Mouse (Mus musculus) ES-CJ7 (cell line): Measurements from ENCODE around the gene Dlg4.
A peak's percentile ranks its signal among the peaks of the same experiment; 100 is the strongest.
"Not testable (repeated sequence)": the region's sequence is repeated elsewhere in the genome, so short reads cannot be mapped to it uniquely, and the experiment has no call there.

Experiments
- DNase-seq: peaks from one replicate; pipeline ENCODE4 v3.0.0; 2011; ENCODE audit warnings: low read depth, low spot score

Gene Dlg4

DNA sequence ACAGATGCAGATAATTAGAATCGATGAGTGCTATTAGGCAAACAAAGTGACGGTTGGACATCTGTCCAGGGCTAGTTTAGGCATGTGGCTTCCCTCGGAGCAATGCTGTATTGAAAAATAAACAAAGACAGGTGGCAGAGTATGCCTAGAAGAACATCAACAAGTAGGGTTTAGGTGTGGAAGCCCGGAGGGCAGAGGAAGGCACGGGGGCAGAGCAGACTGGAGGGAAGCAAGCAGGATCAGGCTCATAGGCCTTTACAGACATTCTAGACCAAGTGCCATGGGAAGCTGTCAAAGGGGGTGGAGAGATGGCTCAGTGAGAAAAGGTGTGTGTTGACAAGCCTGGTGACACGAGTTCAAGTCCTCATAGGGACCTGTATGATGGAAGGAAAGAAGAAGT is 32.6 kb downstream of the Dlg4 start:
- no peak for DNase-seq

DNA sequence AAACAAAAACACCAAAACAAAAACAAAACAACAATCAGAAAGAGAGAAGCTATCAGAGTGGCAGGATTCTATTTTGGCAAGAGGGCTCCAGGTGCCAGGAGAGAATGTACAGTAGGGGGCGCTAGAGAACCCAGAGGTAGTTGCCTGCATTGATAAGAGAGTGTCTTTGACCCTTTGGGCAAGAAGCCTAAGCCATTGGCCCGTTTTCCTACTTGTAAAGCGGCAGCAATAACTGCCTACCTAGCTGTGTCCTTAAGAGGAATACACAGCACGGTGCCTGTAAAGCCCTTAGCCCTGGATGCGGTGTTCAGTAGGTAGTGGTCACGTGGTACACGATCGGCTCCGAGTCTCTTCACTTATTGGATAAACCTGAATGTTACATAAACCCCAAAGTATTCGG is 33.1 kb downstream of the Dlg4 start:
- peak; percentile 39 for DNase-seq

DNA sequence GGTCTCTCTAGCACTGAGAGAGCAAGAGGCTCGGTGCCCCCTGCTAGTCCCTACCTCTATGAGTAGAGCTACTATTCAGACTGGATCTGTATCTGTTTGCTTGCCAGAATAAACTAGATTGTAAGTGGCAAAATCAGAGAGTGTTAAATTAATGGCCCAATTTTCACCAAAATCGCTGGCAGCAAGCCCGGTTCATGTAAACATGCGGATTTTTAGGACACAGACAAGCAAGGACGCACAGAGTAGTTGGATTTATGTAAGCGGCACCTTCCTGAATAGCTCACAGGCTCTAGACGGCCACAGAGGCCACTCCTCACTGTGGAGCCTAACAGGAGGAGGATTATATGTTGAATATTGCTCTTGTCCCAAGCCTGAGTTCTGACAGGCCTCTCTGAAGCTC is 36.4 kb downstream of the Dlg4 start:
- DNase-seq, result no peak

DNA sequence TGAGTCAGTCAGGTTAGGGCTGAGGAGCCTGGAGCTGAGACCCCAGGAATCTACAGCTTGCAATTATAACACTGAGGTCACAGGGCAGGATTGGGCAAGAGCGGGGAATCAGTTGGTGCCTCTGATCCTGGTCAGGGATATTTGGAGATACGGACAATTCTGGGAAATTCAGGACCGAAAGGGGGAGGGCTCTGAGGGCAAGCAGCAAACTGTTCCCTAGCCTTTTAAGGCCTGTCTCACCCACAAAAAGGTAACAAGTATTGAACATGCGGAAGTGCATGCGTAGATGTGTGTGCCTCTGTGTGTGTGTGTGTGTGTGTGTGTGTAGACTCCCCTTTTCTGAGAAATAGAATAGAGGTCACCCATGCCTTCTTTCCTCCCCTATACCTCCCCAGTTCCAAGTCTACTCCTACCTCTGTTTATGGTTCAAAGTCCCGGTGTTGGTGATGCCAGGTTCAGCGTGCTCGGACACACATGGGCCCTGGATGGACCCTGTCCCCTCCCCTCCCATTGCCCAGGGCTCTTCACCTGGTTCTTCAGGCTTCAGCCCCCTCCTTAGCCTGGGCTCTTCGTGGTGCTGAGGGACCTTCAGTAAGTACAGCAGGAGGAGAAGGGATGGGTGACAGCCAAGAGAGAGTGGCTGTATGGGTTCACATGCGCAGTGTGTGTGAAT is 37.3 kb downstream of the Dlg4 start, which contains the start of gene Asgr1:
Asgr1 (plus strand) TSS at position 188 of the 673 bp plus-strand sequence.
- DNase-seq, result no peak

DNA sequence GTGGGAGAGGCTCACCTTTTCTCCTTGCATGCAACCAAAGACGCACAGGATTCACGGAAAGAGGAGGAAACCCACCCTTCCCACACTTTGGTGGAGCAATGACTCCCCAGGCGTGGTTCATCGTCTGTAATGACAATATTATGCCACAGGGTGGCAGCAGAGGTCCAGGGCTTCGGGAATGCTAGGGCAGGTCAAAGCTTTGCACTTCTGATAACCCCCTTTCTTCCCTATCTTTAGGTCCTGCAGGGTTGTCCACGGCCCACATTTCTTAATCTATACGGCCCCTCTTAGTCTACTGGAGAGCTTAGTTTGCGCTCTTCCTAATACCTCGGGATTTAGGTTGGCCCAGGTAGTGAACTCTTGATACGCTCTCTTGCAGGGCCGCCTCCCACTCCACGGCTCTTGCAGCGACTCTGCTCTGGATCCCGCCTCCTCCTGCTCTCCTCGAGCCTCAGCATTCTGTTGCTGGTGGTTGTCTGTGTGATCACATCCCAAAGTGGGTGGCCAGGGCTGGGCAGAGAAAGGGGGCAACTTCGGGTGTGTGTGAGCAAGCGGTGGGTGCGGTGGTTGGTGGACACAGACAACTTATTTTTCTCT is 39.0 kb downstream of the Dlg4 start:
- DNase-seq, result peak; percentile 68

DNA sequence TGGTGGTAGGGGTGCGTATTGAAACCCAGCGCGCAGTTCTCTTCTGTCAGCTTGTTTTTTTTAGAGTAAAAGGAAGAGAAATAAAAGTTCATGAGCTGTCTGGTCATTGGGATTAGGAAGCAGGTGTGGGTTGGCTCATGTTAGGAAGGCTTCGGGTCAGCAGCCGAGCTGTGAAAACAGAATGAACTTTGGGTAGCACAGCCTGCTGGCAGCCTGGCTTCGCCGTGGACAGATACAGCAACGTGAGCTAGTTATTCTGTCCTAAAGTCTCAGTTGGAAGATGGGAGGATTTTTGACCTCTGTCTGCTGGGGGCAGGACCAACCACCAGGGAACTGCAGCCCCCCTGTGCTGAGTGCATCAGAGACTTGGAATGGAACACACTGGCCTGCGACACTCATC is 41.1 kb downstream of the Dlg4 start:
- DNase-seq, result no peak

DNA sequence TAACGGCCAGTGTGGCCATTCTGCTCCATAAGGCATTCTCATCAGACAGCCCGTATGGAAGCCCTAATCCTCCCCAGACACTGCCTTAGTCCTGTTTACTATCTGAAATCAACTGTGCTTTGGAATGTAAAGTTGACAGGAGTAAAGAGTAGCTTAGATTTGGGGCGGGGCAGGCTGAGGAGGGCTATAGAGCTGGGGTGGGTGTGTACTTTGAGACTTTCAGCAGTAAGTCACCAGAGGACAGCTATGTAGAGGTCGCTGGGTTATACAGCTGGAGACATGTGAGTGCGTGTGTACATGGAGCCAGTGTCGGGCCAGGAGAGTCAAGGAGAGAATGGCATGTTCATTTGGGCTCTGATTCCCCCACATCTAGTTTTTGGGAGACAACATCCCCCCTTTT is 43.2 kb downstream of the Dlg4 start:
- no peak for DNase-seq

DNA sequence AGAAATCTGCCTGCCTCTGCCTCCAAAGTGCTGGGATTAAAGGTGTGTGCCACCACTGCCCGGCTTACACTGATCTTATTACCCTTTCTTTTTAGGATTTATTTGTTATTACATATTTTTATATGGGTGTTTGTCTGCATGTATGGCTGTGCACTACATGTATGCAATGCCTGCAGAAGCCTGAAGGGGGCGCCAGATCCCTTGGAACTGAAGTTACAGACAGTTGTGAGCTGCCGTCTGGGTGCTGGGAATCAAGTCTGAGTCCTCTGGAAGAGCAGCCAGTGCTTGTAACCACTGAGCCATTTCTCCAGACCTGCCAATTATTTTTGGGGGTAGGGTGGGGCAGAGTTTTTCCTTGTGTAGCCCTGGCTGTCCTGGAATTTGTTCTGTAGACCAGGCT is 46.3 kb downstream of the Dlg4 start:
- DNase-seq, result no peak

DNA sequence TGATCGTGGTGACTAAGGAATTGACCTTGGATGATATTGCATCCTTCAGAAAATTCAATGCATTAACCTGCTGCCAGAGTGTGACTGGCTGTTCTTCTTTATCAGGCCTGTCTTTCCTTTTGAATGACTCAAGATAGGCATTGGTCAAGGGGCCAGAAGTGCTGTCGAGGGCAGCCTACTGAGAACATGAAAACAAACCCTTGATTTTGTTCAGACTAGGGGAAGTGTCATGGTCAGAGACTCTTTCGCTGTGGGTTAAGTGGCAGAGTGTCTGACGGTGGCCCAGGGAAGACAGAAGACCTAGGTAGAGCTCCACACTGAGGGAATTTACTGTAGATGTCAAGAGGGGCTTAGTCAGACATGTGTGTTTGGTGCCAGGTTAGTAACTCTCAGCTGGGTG is 50.0 kb downstream of the Dlg4 start:
- DNase-seq, result no peak

DNA sequence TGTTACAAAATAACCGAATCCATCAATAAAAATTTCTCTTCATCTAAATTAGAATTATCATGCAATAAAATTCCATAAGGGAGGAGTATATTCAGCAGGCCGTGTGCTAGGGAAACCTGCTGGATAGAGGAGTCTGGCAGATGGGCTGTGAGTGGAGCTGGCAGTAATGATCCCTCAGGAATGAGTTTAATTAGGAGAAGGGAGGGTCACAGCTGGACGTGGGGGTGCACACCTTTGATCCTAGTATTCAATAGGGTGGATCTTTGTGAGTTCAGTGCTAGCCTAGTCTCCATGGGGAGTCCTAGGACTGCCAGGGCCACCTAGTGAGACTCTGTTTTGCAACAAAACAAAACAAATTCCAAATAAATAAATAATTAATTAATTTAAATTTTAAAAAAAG is 51.5 kb downstream of the Dlg4 start:
- peak; percentile 32 for DNase-seq

DNA sequence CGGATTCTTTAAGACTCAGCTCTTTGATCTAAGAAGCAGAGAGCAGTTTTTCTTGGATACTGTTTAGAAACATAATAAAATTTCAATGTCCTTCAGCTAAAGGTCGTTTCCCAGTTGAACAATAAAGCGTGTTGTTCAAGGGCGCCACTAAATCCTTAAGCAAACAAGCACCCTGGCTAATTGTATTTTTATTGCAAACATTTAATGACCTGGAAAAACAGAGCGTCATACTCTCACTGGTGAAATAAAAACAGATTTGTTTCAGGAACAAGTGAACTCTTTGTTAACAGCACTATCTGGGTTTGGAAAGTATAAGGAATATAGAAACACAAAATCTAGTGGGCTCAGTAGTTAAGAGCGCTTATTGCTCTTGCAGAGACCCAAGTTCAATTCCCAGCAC is 53.3 kb downstream of the Dlg4 start:
- DNase-seq, result no peak

DNA sequence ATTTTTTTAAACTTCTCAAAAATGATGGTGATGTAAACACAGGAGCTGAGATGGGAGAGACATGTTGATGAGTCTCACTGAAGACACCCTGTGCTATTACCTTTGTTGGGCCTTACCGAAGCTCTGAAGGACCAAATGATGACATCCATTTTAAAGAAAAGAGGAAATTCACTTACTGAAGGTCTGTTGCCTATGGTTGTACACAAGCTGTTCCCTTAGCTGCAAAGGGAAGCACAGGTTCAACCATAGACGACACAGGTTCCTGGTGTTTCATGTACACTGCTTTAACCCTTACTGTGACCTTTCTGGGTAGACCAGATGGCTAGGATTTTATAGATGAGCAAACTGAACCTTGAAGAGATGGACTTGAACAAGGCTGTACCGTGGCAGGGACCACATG is 53.9 kb downstream of the Dlg4 start:
- not testable (repeated sequence) for DNase-seq

DNA sequence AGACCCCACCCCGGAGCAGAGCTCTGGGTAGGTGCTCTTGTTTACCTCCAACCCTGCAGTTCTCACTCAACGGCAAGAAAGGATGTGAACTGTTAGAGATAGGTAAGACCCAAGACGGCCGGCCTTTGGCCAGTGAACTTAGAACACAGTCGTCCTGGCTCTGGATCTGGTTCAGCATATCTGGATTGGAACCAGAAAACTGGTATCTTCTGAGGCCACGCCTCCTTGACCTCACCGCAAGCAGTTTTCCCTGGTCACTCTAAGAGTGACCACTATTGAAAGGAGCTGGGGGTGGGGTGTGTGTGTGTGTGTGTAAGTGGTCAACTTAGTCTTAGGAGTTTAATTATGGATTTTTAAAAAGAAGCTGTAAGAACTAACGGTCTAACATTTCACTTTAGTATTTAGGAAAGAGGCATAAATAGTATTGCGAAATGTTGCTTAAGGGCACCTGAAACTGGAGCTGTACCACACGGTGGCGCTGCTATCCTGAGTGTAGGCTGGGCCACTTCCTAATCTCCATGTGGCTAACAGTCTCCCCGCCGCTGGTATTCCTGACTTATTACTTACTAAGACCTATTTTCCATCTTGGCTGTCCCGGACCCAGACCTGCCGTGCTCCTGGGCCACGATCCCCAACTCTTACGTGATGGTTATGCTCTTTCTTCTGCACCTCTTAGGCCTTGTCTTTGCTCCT is 57.8 kb downstream of the Dlg4 start:
- DNase-seq, result peak; percentile 79

DNA sequence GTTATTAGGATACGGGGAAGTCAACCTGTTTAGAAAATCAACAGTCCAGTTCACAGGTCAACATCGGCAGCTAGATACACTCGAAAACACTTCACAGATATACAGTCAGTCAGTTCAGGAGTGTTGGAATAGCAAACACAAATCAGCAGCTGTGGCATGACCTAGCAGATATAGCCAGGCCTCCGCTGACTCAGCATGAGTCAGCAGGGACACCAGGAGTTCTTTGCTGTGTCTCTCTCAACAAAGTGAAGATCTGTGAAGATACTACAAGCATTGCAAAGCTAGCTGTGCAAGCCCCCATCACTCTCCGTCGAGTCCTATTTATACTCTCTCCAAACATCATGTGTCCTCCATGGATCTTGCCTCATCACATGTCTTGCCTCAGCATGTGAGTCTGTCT is 58.8 kb downstream of the Dlg4 start:
- no peak for DNase-seq

DNA sequence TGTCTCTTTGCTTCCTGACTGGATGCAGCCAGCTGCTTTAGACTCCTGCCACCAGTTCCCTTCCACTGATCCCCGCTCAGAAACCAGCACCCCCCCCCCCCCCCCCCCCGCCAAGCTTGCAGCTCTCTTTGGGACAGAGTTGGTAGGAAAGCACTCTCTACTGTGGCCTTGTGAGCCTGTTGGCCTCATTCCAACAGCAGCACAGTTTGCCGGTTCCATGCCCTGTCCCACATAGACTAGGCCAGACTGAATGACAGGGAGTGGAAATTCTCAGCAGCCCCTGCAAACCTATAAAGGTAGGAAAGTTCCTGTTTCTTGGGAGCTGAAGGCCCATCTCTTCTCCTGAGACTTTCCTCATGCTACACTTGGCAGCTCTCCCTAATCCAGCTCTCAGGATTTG is 60.7 kb downstream of the Dlg4 start:
- DNase-seq, result no peak

DNA sequence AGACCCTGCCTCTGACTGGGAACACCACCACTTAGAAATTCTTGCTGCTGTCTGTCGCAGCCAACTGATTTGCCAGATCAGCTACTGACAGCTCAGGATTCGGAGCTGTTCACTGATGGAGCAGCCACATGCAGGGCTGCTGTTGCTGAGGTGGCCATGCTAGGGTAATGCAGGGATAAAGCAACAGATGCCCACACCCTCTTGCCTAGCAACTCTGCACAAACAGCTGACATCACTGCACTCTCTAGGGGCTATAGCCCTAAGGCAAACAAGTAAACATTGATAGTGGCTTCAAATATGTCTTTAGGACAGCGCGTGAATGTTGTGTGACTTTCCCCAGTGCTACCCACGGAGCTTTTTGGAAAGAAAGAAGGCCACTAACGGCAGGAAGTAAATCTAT is 62.4 kb downstream of the Dlg4 start:
- no peak for DNase-seq

DNA sequence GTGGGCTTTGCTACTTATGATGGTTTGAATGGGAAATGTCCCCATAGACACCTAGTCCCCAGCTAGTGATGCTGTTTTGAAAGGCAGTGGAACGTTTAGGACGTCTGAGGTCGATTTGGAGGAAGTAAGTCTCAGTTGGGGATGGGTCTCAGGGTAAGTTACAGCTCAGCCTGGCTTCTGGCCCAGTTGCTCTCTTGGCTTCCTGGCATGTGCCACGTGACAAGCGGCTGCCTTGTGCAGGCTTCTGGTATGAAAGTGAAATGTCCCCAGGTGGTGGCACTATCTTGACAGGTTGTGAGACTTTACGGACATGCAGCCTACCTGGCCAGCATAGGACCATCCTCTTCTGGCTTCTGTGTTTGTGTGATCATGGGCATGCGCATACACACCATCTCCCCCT is 63.2 kb downstream of the Dlg4 start:
- DNase-seq, result no peak

DNA sequence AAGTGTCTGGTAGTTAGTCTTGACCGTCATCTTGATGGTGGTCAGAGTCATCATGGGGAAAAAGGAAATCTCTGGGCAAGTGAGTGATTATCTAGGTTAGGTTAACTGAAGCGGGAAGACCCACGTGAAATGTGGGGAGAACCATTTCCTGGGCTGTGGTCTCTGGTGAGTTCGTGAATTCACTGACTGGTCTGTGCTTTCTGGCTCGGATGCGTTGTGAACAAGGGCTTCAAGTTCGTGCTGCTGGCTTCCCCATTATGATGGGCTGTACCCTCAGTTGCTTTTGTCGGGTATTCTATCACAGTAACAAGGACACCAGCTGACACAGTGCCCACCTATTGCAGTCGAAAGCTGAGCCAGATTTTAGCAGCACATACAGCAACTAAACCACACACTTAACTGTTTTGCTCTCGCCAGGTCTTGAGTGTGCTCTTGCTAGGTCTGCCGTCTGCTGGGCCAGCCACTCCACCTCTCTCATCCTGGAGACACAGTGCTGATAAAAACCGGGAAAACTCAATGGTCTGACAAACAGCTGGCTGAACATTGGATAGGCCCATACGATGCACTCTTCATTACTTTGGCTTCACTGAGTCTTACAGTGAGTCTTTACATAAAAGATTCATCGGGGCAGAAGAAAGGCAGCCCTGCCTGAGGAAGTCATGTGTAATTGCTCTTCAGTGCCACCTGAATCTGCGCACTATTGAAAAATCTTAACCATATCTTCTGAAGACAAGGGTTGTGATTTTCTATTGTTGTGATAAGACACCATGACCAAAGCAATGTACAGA is 64.3 kb downstream of the Dlg4 start:
- DNase-seq, result no peak

DNA sequence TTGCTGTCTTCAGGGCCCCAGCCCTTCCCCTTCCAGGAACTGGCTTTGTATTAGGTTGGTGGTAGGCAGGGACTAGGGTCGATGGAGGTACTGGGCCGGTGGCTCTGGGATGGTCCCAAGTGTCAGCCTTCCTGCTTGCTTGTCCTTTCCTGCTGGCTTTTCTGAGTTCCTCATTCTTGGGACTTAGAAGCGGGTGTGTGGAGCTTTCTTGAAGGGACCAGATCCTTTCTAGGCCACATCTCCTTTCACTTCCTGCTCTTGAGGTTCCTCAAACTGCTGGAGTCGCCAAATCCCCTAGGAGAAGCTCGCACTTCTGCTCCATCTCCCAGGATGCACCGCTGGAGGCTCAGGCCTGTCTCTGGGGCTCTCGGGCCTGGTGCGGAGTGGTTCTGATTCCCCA is 67.8 kb downstream of the Dlg4 start:
- peak; percentile 12 for DNase-seq

DNA sequence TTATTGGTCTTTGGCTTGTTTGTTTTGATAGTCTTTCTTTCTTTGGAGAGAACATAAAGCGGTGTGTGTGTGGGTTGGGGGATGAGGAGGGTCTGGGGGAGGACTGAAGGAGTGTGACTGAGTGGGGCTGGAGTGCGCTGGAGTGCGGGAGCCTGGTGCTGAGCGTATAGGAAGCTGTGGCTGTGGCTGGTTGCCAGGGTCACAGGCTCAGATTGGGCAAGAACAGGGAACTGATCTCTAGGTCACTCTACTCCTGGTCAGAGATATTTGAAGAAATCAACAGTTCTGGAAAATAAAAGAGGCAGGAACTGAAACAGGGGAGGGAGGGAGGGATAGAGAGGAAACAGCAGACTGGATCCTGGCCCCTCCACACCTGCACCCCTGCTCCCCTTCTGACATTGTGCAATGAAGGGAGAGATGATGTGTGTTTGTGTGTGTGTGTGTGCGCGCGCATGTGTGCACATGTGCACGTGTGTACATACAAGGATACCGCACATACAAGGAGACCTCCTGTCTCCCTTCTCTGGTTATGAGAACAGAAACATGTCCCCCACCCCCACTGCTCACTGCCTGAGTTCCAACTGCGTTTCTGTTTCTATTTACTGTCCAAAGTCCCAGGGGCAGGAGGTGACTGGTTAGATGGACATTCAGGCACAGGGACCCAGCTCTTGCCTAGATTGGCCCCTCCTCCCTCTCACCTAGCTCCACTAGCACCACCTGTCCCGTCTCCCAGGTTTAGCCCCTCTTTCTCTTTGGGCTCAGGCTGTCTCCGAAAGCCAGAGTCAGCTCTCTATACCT is 75.4 kb downstream of the Dlg4 start, which contains the start of gene Asgr2:
Asgr2 (plus strand) TSS at position 659 of the 798 bp plus-strand sequence.
- DNase-seq, result no peak
